In genomic region chr10:26752929-26753567, GRCm38 (mm10) we compare ENCODE assay signal across 8 mouse cellular contexts. TPM values are rescaled to one million over a fixed set of nuclear protein-coding genes. Genes with fewer than 3 reads are reported as not detected.
DNase-seq lines count a peak whose midpoint lies in the region; ATAC-seq lines count a peak whose summit lies in the region.

Gene Arhgap18 (plus strand): TSS chr10:26753421.

- no peak for DNase-seq in lung, postnatal 25 days (ENCODE audit: low spot score)
- DNase-seq in heart, postnatal 25 days (ENCODE audit: low spot score), result no peak
- DNase-seq in ovary, adult 18-20 months (ENCODE audit: low spot score), result no peak
- DNase-seq in layer of hippocampus, postnatal 14 days (ENCODE audit: low spot score in 2 of 2), result no peak
- DNase-seq in embryo, embryonic 11 days, result no peak

- no peaks in the 10 kb centered on the region for H3K79me2 ChIP-seq in macrophage (ENCODE audit: inconsistent target)

- intact Hi-C loops in heart, postnatal 25 days (cut with DNase I), result loop anchor here (2.0 to 5.0 kb wide), 2 partner anchors 41 to 136 kb away; no protein-coding TSS in a partner anchor

- H3K9me3 ChIP-seq in lung, embryonic 15.5 days, result no peaks in the 10 kb centered on the region

- H3K9ac ChIP-seq in lung, embryonic 15.5 days, result no peak within 1 kb of the TSS

- H3K4me1 ChIP-seq in lung, embryonic 15.5 days, result no peaks in the 10 kb centered on the region
- H3K4me1 ChIP-seq in brown adipose tissue, adult 24 weeks (ENCODE audit: control insufficient read depth, insufficient read depth, insufficient read length, low read length), result no peaks in the 10 kb centered on the region

- WGBS in lung, embryonic 15.5 days, result 72% methylated on average over 11 of the region's 11 CpGs
- WGBS in macrophage (ENCODE audit: missing documents), result 77% methylated on average over 11 of the region's 11 CpGs

- H3K4me2 ChIP-seq in lung, embryonic 15.5 days, result no peak within 1 kb of the TSS

- H3K27me3 ChIP-seq in lung, embryonic 15.5 days, result no peaks in the 10 kb centered on the region

- H3K36me3 ChIP-seq in lung, embryonic 15.5 days, result no peaks in the 10 kb centered on the region
- H3K36me3 ChIP-seq in macrophage (ENCODE audit: inconsistent target), result no peaks in the 10 kb centered on the region

- ATAC-seq in lung, embryonic 15.5 days (ENCODE audit: borderline replicate concordance, extremely low read depth, low FRiP score, low TSS enrichment), result no peak

- H3K27ac ChIP-seq in lung, embryonic 15.5 days, result no peak within 1 kb of the TSS
- H3K27ac ChIP-seq in brown adipose tissue, adult 24 weeks (replicated peaks; ENCODE audit: low read depth, low read length), result 0 out of 2 replicates have a peak within 1 kb of the TSS, but pooled peaks have one; percentile 31
- no peak within 1 kb of the TSS for H3K27ac ChIP-seq in macrophage

- H3K4me3 ChIP-seq in lung, embryonic 15.5 days, result no peak within 1 kb of the TSS
- peak within 1 kb of the TSS; percentile 40 for H3K4me3 ChIP-seq in brown adipose tissue, adult 24 weeks (ENCODE audit: insufficient read depth, low read depth, low read length)
- H3K4me3 ChIP-seq in macrophage (ENCODE audit: inconsistent target), result no peak within 1 kb of the TSS

RNA-seq across cellular contexts. Expression of gene Arhgap18, which starts in this region (rescaled TPM):
- polyA plus RNA-seq in lung, embryonic 15.5 days (2015; fragmentation: Nextera tagmentation; extraction: Ambion mirVana), result 50.5 and 54.5 TPM in 2 replicates
- 9.8 and 22.1 TPM in 2 replicates for polyA plus RNA-seq in brown adipose tissue, adult 24 weeks (2012; ENCODE audit: insufficient read depth, insufficient read length, missing spikeins)
- 10 to 100 TPM; 18.2 to 22.6 TPM for total RNA-seq in heart, postnatal 25 days (2021)
- 100 to 1,000 TPM in 12 of 26 experiments, 10 to 100 TPM in 13, 1 to 10 TPM in 1; 9.8 to 313 (median 97.8) TPM for total RNA-seq in macrophage (2018; cell fraction: chromatin; rRNA removed)
- total RNA-seq in macrophage (2018; cell fraction: cytosol; rRNA removed), result 100 to 1,000 TPM in 12 of 26 experiments, 10 to 100 TPM in 14; 26.4 to 139 (median 67.3) TPM
- 100 to 1,000 TPM in 9 of 26 experiments, 10 to 100 TPM in 17; 16.2 to 229 (median 60.6) TPM for total RNA-seq in macrophage (2018; cell fraction: nucleus; rRNA removed)
- polyA plus RNA-seq in macrophage (2018), result 75.5 to 214 TPM (median 76.1 TPM) in 3 replicates
- total RNA-seq in layer of hippocampus, postnatal 14 days (2021), result 1 to 10 TPM; 6.6 to 8.5 TPM
